Mouse (Mus musculus): Measurements from ENCODE around the gene Gm13871.
"Not testable (repeated sequence)": the region's sequence is repeated elsewhere in the genome, so short reads cannot be mapped to it uniquely, and the experiment has no call there.

Gm13871 gene

GRCm38 (mm10) chr4:73905853-73906252 is at the start of gene Gm13871:
Gm13871 (minus strand) TSS chr4:73905953.
- DNase-seq = not testable (repeated sequence)

- DNase-seq = no peak
Measured at GRCm38 (mm10) chr4:73950375-73950896, 44.7 kb upstream of the Gm13871 start, which contains the start of gene 2310002L09Rik. 2310002L09Rik (minus strand) TSS chr4:73950846.

GRCm38 (mm10) chr4:73920660-73921059 is 14.9 kb upstream of the Gm13871 start, which contains the start of gene Gm11756:
Gm11756 (minus strand) TSS chr4:73920760.
- DNase-seq = not testable (repeated sequence)

- not testable (repeated sequence) for DNase-seq
Measured at GRCm38 (mm10) chr4:73891012-73891411, 14.7 kb downstream of the Gm13871 start, which contains the start of gene Gm11757. Gm11757 (minus strand) TSS chr4:73891112.

GRCm38 (mm10) chr4:73876166-73876565 is 29.6 kb downstream of the Gm13871 start, which contains the start of gene Gm11758:
Gm11758 (minus strand) TSS chr4:73876266.
- DNase-seq = not testable (repeated sequence)
